Mouse (Mus musculus): ENCODE results near the gene Mef2a. TPM values are rescaled to one million over a fixed set of nuclear protein-coding genes. Genes with fewer than 3 reads are reported as not detected.

The Mef2a gene
- total RNA-seq (2012; rRNA removed), result 11.0 and 14.3 TPM in 2 replicates

- Histone ChIP-seq H3K36me3 (ENCODE audit: control insufficient read depth, insufficient read depth, low read length, poor library complexity, severe bottlenecking) (no peaks in the 10 kb centered on the region), H3K9ac (ENCODE audit: insufficient read depth, low read depth, low read length, poor library complexity, severe bottlenecking) (peak within 1 kb of the TSS; percentile 95), H3K4me3 (ENCODE audit: insufficient read depth in 1 of 2, low read depth in 1 of 2, low read length in 2 of 2, poor library complexity in 1 of 2, severe bottlenecking in 1 of 2) (peak within 1 kb of the TSS; percentile 92 to 99), H3K4me1 (ENCODE audit: control insufficient read depth in 2 of 2, insufficient read depth in 2 of 2, low read length in 2 of 2, poor library complexity in 1 of 2) (peaks cover 0 to 3% of the 10 kb centered on the region in 2 experiments; a peak in 1 of 4 replicates), H3K27ac (ENCODE audit: insufficient read depth, low read depth, low read length, poor library complexity, severe bottlenecking) (peak within 1 kb of the TSS; percentile 65; the same call in 1 of the 2 replicates), H3K9me3 (ENCODE audit: control insufficient read depth, insufficient read depth, low read depth, low read length) (no peaks in the 10 kb centered on the region)
- TF ChIP-seq MAFK (IDR thresholded peaks at IDR 0.05; ENCODE audit: insufficient read depth, low read depth, low read length), result no peak
- no peak for TF ChIP-seq ZNF384 (IDR thresholded peaks at IDR 0.05; ENCODE audit: low read depth, low read length)
- TF ChIP-seq CHD2 (IDR thresholded peaks at IDR 0.05; ENCODE audit: low read depth, low read length), result no peak
- 0 out of 2 replicates have a peak, but pooled peaks have one; percentile 45 for TF ChIP-seq HCFC1 (IDR thresholded peaks at IDR 0.05; ENCODE audit: borderline replicate concordance, insufficient read depth, low read length)
- TF ChIP-seq ZC3H11A (IDR thresholded peaks at IDR 0.05; ENCODE audit: borderline replicate concordance, low read depth, low read length), result 0 out of 2 replicates have a peak, but pooled peaks have one; percentile 4
- peak; percentile 81 for DNase-seq (ENCODE audit: low read depth, low spot score)
- in situ Hi-C loops (cut with MboI; ENCODE audit: low sequenced_read_pairs in 2 of 2, unreplicated experiment in 2 of 2), result no loop called here
Measured at GRCm38 (mm10) chr7:67372729-67373583, at the start of gene Mef2a. TSS of gene Mef2a (minus strand) at chr7:67372858.

GRCm38 (mm10) chr7:67421476-67422186 lies 49.0 kb upstream of the Mef2a start:
- Histone ChIP-seq H3K9ac (ENCODE audit: insufficient read depth, low read depth, low read length, poor library complexity, severe bottlenecking) (no peak overlapping the region), H3K27ac (ENCODE audit: insufficient read depth, low read depth, low read length, poor library complexity, severe bottlenecking) (no peak overlapping the region), H3K4me3 (ENCODE audit: insufficient read depth in 1 of 2, low read depth in 1 of 2, low read length in 2 of 2, poor library complexity in 1 of 2, severe bottlenecking in 1 of 2) (no peak overlapping the region), H3K36me3 (ENCODE audit: control insufficient read depth, insufficient read depth, low read length, poor library complexity, severe bottlenecking) (no peaks in the 10 kb centered on the region), H3K4me1 (ENCODE audit: control insufficient read depth in 2 of 2, insufficient read depth in 2 of 2, low read length in 2 of 2, poor library complexity in 1 of 2) (no peaks in the 10 kb centered on the region), H3K9me3 (ENCODE audit: control insufficient read depth, insufficient read depth, low read depth, low read length) (no peaks in the 10 kb centered on the region)
- TF ChIP-seq ZC3H11A (IDR thresholded peaks at IDR 0.05; ENCODE audit: borderline replicate concordance, low read depth, low read length), result no peak
- DNase-seq (ENCODE audit: low read depth, low spot score), result no peak
- in situ Hi-C loops (cut with MboI; ENCODE audit: low sequenced_read_pairs in 2 of 2, unreplicated experiment in 2 of 2), result no loop called here

- in situ Hi-C loops (cut with MboI; ENCODE audit: low sequenced_read_pairs in 2 of 2, unreplicated experiment in 2 of 2), result no loop called here
Measured at GRCm38 (mm10) chr7:67421088-67421475, 48.4 kb upstream of the Mef2a start.

GRCm38 (mm10) chr7:67419591-67420314 lies 47.1 kb upstream of the Mef2a start:
- DNase-seq (ENCODE audit: low read depth, low spot score), result no peak
- in situ Hi-C loops (cut with MboI; ENCODE audit: low sequenced_read_pairs in 2 of 2, unreplicated experiment in 2 of 2), result no loop called here
- Histone ChIP-seq H3K9ac (ENCODE audit: insufficient read depth, low read depth, low read length, poor library complexity, severe bottlenecking) (no peak overlapping the region), H3K27ac (ENCODE audit: insufficient read depth, low read depth, low read length, poor library complexity, severe bottlenecking) (no peak overlapping the region), H3K4me1 (ENCODE audit: control insufficient read depth in 2 of 2, insufficient read depth in 2 of 2, low read length in 2 of 2, poor library complexity in 1 of 2) (no peaks in the 10 kb centered on the region), H3K36me3 (ENCODE audit: control insufficient read depth, insufficient read depth, low read length, poor library complexity, severe bottlenecking) (no peaks in the 10 kb centered on the region), H3K9me3 (ENCODE audit: control insufficient read depth, insufficient read depth, low read depth, low read length) (no peaks in the 10 kb centered on the region), H3K4me3 (ENCODE audit: insufficient read depth in 1 of 2, low read depth in 1 of 2, low read length in 2 of 2, poor library complexity in 1 of 2, severe bottlenecking in 1 of 2) (no peak overlapping the region)
- TF ChIP-seq ZC3H11A (IDR thresholded peaks at IDR 0.05; ENCODE audit: borderline replicate concordance, low read depth, low read length) (no peak), MAFK (IDR thresholded peaks at IDR 0.05; ENCODE audit: insufficient read depth, low read depth, low read length) (no peak), CHD2 (IDR thresholded peaks at IDR 0.05; ENCODE audit: low read depth, low read length) (no peak), HCFC1 (IDR thresholded peaks at IDR 0.05; ENCODE audit: borderline replicate concordance, insufficient read depth, low read length) (no peak), ZNF384 (IDR thresholded peaks at IDR 0.05; ENCODE audit: low read depth, low read length) (no peak)

More at GRCm38 (mm10) chr7:67421088-67421475, 48.4 kb upstream of the Mef2a start:
- no peaks in the 10 kb centered on the region for H3K4me1 ChIP-seq (ENCODE audit: control insufficient read depth in 2 of 2, insufficient read depth in 2 of 2, low read length in 2 of 2, poor library complexity in 1 of 2)
- no peak overlapping the region for H3K9ac ChIP-seq (ENCODE audit: insufficient read depth, low read depth, low read length, poor library complexity, severe bottlenecking)
- DNase-seq (ENCODE audit: low read depth, low spot score), result no peak
- TF ChIP-seq CHD2 (IDR thresholded peaks at IDR 0.05; ENCODE audit: low read depth, low read length) (no peak), ZC3H11A (IDR thresholded peaks at IDR 0.05; ENCODE audit: borderline replicate concordance, low read depth, low read length) (no peak)
- H3K4me3 ChIP-seq (ENCODE audit: insufficient read depth in 1 of 2, low read depth in 1 of 2, low read length in 2 of 2, poor library complexity in 1 of 2, severe bottlenecking in 1 of 2), result no peak overlapping the region
- H3K36me3 ChIP-seq (ENCODE audit: control insufficient read depth, insufficient read depth, low read length, poor library complexity, severe bottlenecking), result no peaks in the 10 kb centered on the region
- H3K9me3 ChIP-seq (ENCODE audit: control insufficient read depth, insufficient read depth, low read depth, low read length), result no peaks in the 10 kb centered on the region
- H3K27ac ChIP-seq (ENCODE audit: insufficient read depth, low read depth, low read length, poor library complexity, severe bottlenecking), result no peak overlapping the region
